Mouse (Mus musculus) brain, embryonic 14.5 days (tissue): Measurements from ENCODE around the gene Grxcr1.
A peak's percentile ranks its signal among the peaks of the same experiment; 100 is the strongest.

Experiments
- CTCF ChIP-seq: fragments of 200-500 bp; IDR thresholded peaks from 2 replicates; pipeline ENCODE4 v1.5.1; 2012; ENCODE audit warnings: inconsistent platforms, mild to moderate bottlenecking, moderate library complexity, borderline replicate concordance; ENCODE audit not compliant: insufficient read depth, insufficient read length; ENCODE audit errors: extremely low read depth
- POLR2A ChIP-seq: fragments of 200-500 bp; IDR thresholded peaks from 2 replicates; pipeline ENCODE4 v1.6.1; 2012; ENCODE audit warnings: mild to moderate bottlenecking, inconsistent platforms, borderline replicate concordance; ENCODE audit not compliant: poor library complexity, insufficient read depth, insufficient read length, severe bottlenecking; ENCODE audit errors: extremely low read depth

DNA sequence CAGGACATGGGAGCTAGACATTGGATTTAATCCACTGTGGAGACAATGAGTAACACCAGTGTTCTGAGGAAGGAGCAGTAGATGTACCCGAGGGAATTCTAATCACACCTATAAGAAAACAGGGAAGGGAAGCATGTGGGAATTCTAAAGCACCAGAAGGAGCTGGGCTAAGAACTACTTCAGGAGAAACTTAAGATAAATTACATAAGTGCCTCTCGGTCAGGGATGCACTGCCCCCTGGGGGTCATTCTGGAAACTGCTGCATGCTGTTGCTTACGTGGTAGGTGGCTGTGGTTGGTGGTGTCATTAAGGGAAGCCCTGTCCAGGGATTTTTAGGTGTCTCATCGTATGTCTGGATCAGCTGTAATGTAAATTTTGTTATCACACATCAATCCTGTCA, 19.0 kb upstream of the Grxcr1 start:
- TF ChIP-seq CTCF (peak; percentile 89), POLR2A (no peak)
